Mouse (Mus musculus): Measurements from ENCODE around the gene Otop2. TPM values are rescaled to one million over a fixed set of nuclear protein-coding genes. Genes with fewer than 3 reads are reported as not detected.

Gene Otop2
- not detected for polyA plus RNA-seq (2014; fragmentation: Illumina TruSeq; extraction: RNeasy Lipid Tissue Mini Kit (QIAGEN cat#74804); ENCODE audit: low read depth, low replicate concordance)

GRCm38 (mm10) chr11:115306863-115307262 lies at the start of gene Otop2:
Otop2 (plus strand) TSS chr11:115307163.

GRCm38 (mm10) chr11:115267061-115267883 lies 39.7 kb upstream of the Otop2 start, which contains the start of gene Grin2c:
Grin2c (minus strand) TSS chr11:115267243.

DNA sequence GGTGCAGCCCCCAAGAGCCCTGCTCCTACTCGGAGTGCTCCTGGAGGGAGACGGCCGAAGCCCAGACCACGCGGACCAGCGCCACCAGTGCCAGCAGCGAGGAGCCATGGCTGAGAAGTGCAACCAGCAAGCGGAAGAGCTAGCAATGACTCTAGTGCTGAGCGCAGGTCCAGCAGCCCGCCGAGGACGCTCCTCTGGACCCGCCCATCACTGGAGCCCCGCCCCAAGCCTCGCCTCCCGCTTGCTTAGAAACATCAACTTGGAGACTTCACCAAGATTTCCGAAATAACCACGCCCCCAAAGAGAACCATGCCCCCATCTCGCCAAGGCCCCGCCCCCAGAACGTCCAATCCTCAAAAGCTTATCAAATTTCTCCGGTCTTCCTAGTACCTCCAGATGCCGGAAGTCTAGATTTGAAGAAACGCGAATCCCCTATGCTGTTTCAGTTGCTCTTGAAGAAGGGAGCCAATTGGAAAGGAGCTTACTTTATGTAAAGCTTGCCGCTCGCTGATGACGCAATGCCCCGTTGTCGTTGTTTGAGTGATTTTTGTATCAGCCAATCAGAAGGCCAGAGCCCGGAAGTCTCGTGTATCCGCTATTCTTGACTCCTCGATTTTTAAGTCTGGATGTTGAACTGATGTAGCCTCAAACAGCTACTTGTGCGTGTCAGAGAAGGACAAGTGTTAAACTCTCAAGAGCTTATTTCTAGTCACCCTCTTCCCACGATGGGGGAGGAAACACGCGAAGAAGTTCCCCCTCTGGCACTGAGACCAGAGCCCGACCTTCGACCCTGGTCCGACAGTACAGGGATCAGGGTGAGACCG lies 30.0 kb upstream of the Otop2 start, which contains the start of gene Fdxr:
Gene Fdxr (minus strand): TSS at position 271 of the 824 bp plus-strand sequence.

GRCm38 (mm10) chr11:115297214-115297826 lies 9.6 kb upstream of the Otop2 start, which contains the start of gene Fads6:
Fads6 (minus strand) TSS chr11:115297663.

GRCm38 (mm10) chr11:115321906-115322693 lies 15.1 kb downstream of the Otop2 start, which contains the start of gene Ush1g:
Ush1g (minus strand) TSS chr11:115322041.

GRCm38 (mm10) chr11:115334531-115334930 lies 27.6 kb downstream of the Otop2 start, which contains the start of gene Otop3:
Otop3 (plus strand) TSS chr11:115334731.

DNA sequence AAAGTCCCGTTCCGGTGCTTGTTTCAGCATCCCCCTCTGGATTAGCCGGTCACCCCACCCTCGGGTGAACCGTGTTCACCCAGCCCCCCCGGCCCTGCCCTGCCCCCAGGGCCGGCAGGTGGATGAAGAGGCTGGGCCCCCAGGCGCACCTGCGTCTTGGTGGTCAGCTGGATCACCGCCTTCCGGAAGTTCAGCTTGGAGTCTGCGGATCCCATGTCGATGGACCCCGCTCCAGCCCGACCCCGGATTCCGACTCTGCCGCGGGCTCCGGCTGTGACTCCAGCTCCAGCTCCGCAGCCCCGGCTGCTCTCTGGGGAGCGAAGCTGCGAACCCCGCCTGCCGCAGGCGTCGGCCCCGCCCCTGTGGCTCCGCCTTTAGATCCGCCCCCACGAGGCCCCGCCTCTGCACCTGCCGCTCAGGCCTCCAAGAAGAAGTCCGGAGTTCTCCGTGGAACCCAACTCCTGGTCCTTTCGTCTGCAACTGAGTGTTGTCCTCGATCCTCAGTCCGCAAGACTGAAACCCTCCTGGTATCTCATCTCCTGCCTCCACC lies 60.5 kb downstream of the Otop2 start, which contains the start of gene Hid1:
Gene Hid1 (minus strand): TSS at position 362 of the 550 bp plus-strand sequence.

Other genes with a start within 250 kb of the Otop2 start
- gene Cd300e, start 245.0 kb upstream of the Otop2 start, polyA plus RNA-seq (2014; fragmentation: Illumina TruSeq; extraction: RNeasy Lipid Tissue Mini Kit (QIAGEN cat#74804); ENCODE audit: low read depth, low replicate concordance) = not detected
- gene Rab37, start 215.7 kb upstream of the Otop2 start, polyA plus RNA-seq (2014; fragmentation: Illumina TruSeq; extraction: RNeasy Lipid Tissue Mini Kit (QIAGEN cat#74804); ENCODE audit: low read depth, low replicate concordance) = 2.0 TPM
- gene Cd300lf, start 173.2 kb upstream of the Otop2 start, polyA plus RNA-seq (2014; fragmentation: Illumina TruSeq; extraction: RNeasy Lipid Tissue Mini Kit (QIAGEN cat#74804); ENCODE audit: low read depth, low replicate concordance) = 0.31 TPM
- 10.6 TPM for gene Slc9a3r1, start 143.8 kb upstream of the Otop2 start, polyA plus RNA-seq (2014; fragmentation: Illumina TruSeq; extraction: RNeasy Lipid Tissue Mini Kit (QIAGEN cat#74804); ENCODE audit: low read depth, low replicate concordance)
- 6.1 TPM for gene Tmem104, start 119.7 kb upstream of the Otop2 start, polyA plus RNA-seq (2014; fragmentation: Illumina TruSeq; extraction: RNeasy Lipid Tissue Mini Kit (QIAGEN cat#74804); ENCODE audit: low read depth, low replicate concordance)
- gene Nat9, start 119.3 kb upstream of the Otop2 start, polyA plus RNA-seq (2014; fragmentation: Illumina TruSeq; extraction: RNeasy Lipid Tissue Mini Kit (QIAGEN cat#74804); ENCODE audit: low read depth, low replicate concordance) = 39.7 TPM
- 1.4 TPM for gene Grin2c, start 39.9 kb upstream of the Otop2 start, polyA plus RNA-seq (2014; fragmentation: Illumina TruSeq; extraction: RNeasy Lipid Tissue Mini Kit (QIAGEN cat#74804); ENCODE audit: low read depth, low replicate concordance)
- 14.0 TPM for gene Fdxr, start 30.1 kb upstream of the Otop2 start, polyA plus RNA-seq (2014; fragmentation: Illumina TruSeq; extraction: RNeasy Lipid Tissue Mini Kit (QIAGEN cat#74804); ENCODE audit: low read depth, low replicate concordance)
- 2.6 TPM for gene Fads6, start 9.5 kb upstream of the Otop2 start, polyA plus RNA-seq (2014; fragmentation: Illumina TruSeq; extraction: RNeasy Lipid Tissue Mini Kit (QIAGEN cat#74804); ENCODE audit: low read depth, low replicate concordance)
- not detected for gene Ush1g, start 14.9 kb downstream of the Otop2 start, polyA plus RNA-seq (2014; fragmentation: Illumina TruSeq; extraction: RNeasy Lipid Tissue Mini Kit (QIAGEN cat#74804); ENCODE audit: low read depth, low replicate concordance)
- gene Otop3, start 27.6 kb downstream of the Otop2 start, polyA plus RNA-seq (2014; fragmentation: Illumina TruSeq; extraction: RNeasy Lipid Tissue Mini Kit (QIAGEN cat#74804); ENCODE audit: low read depth, low replicate concordance) = not detected
- 3.8 TPM for gene Hid1, start 60.6 kb downstream of the Otop2 start, polyA plus RNA-seq (2014; fragmentation: Illumina TruSeq; extraction: RNeasy Lipid Tissue Mini Kit (QIAGEN cat#74804); ENCODE audit: low read depth, low replicate concordance)
- 3.8 TPM for gene Cdr2l, start 74.8 kb downstream of the Otop2 start, polyA plus RNA-seq (2014; fragmentation: Illumina TruSeq; extraction: RNeasy Lipid Tissue Mini Kit (QIAGEN cat#74804); ENCODE audit: low read depth, low replicate concordance)
- gene Mrpl58, start 96.6 kb downstream of the Otop2 start, polyA plus RNA-seq (2014; fragmentation: Illumina TruSeq; extraction: RNeasy Lipid Tissue Mini Kit (QIAGEN cat#74804); ENCODE audit: low read depth, low replicate concordance) = 115 TPM
- gene Atp5h, start 112.8 kb downstream of the Otop2 start, polyA plus RNA-seq (2014; fragmentation: Illumina TruSeq; extraction: RNeasy Lipid Tissue Mini Kit (QIAGEN cat#74804); ENCODE audit: low read depth, low replicate concordance) = 3,222 TPM
- gene Kctd2, start 113.0 kb downstream of the Otop2 start, polyA plus RNA-seq (2014; fragmentation: Illumina TruSeq; extraction: RNeasy Lipid Tissue Mini Kit (QIAGEN cat#74804); ENCODE audit: low read depth, low replicate concordance) = 34.3 TPM
- gene Trim80, start 133.4 kb downstream of the Otop2 start, polyA plus RNA-seq (2014; fragmentation: Illumina TruSeq; extraction: RNeasy Lipid Tissue Mini Kit (QIAGEN cat#74804); ENCODE audit: low read depth, low replicate concordance) = not detected
- gene Slc16a5, start 155.3 kb downstream of the Otop2 start, polyA plus RNA-seq (2014; fragmentation: Illumina TruSeq; extraction: RNeasy Lipid Tissue Mini Kit (QIAGEN cat#74804); ENCODE audit: low read depth, low replicate concordance) = not detected
- gene Armc7, start 168.5 kb downstream of the Otop2 start, polyA plus RNA-seq (2014; fragmentation: Illumina TruSeq; extraction: RNeasy Lipid Tissue Mini Kit (QIAGEN cat#74804); ENCODE audit: low read depth, low replicate concordance) = 2.1 TPM
- gene Nt5c, start 184.7 kb downstream of the Otop2 start, polyA plus RNA-seq (2014; fragmentation: Illumina TruSeq; extraction: RNeasy Lipid Tissue Mini Kit (QIAGEN cat#74804); ENCODE audit: low read depth, low replicate concordance) = 14.9 TPM
- 88.9 TPM for gene Jpt1, start 207.2 kb downstream of the Otop2 start, polyA plus RNA-seq (2014; fragmentation: Illumina TruSeq; extraction: RNeasy Lipid Tissue Mini Kit (QIAGEN cat#74804); ENCODE audit: low read depth, low replicate concordance)
- gene Sumo2, start 229.1 kb downstream of the Otop2 start, polyA plus RNA-seq (2014; fragmentation: Illumina TruSeq; extraction: RNeasy Lipid Tissue Mini Kit (QIAGEN cat#74804); ENCODE audit: low read depth, low replicate concordance) = 255 TPM